Mouse (Mus musculus) CH12.LX (cell line): ENCODE data around the gene Chid1.

Source experiments
- CHD2 ChIP-seq: IDR thresholded peaks from 2 replicates; pipeline ENCODE4 v1.6.1; 2011; ENCODE audit warnings: low read length, improper control_type of control experiment
- CTCF ChIP-seq, 2 experiments: IDR thresholded peaks in 1 of 2; conservative IDR thresholded peaks in 1 of 2; 2 replicates each; pipeline ENCODE4 v1.5.1; 2011 to 2012; ENCODE audit warnings: low read depth in 2 of 2, low read length in 2 of 2, improper control_type of control experiment in 1 of 2, inconsistent platforms in 1 of 2, mild to moderate bottlenecking in 1 of 2, moderate library complexity in 1 of 2

DNA sequence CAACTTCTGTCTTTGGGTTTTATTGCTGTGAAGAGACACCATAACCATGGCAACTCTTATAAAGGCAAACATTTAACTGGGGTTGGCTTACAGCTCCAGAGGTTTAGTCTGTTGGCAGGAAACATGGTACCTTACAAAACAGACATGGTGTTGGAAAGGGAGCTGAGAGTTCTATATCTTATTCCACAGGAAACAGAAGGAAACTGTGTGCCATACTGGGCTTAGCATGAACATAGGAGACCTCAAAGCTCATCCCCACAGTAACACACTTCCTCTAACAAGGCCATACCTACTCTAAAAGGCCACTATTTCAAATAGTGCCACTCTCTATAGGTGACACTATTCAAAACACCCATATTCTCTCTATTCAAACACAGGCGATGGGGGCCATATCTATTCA is 38.9 kb upstream of the Chid1 start:
- TF ChIP-seq CHD2 (no peak), CTCF (conservative IDR thresholded peaks at IDR 0.05 in 1 of 2, IDR thresholded peaks at IDR 0.05 in 1 of 2; ENCODE audit: low read depth in 2 of 2, low read length in 2 of 2) (no peak)
